Mouse (Mus musculus) inflammation-experienced regulatory T-cells, adult 16 weeks (primary cell): ENCODE results near the gene Txndc16. TPM values are rescaled to one million over a fixed set of nuclear protein-coding genes. Genes with fewer than 3 reads are reported as not detected.

Experiments used
- polyA plus RNA-seq: library from polyadenylated mRNA; unstranded; fragments of 100-300 nt; shearing (Covaris generic); gene quantifications from one replicate; pipeline ENCODE4 v1.2.1, GENCODE M21; 2017

Txndc16 gene
- polyA plus RNA-seq: 18.0 TPM

GRCm38 (mm10) chr14:45220090-45220956 is at the start of gene Txndc16:
Gene Txndc16, minus strand, starts transcription at chr14:45220328.

GRCm38 (mm10) chr14:45219281-45220089 is 643 bp downstream of the Txndc16 start, which contains the start of gene Gpr137c:
Gene Gpr137c, plus strand, starts transcription at chr14:45219717.

Other genes starting within 250 kb of the Txndc16 start
- gene Ptger2, start 232.1 kb downstream of the Txndc16 start, polyA plus RNA-seq: 101 TPM
- gene Gpr137c, start 611 bp downstream of the Txndc16 start, polyA plus RNA-seq: 0.20 TPM
- 18.8 TPM for gene Ero1l, start 98.4 kb upstream of the Txndc16 start, polyA plus RNA-seq
- 164 TPM for gene Psmc6, start 109.5 kb upstream of the Txndc16 start, polyA plus RNA-seq
- 5.5 TPM for gene Styx, start 130.8 kb upstream of the Txndc16 start, polyA plus RNA-seq
- gene Gnpnat1, start 184.6 kb upstream of the Txndc16 start, polyA plus RNA-seq: 79.7 TPM